Mouse (Mus musculus): ENCODE results near the gene Prtn3. TPM values are rescaled to one million over a fixed set of nuclear protein-coding genes. Genes with fewer than 3 reads are reported as not detected.

Prtn3 gene
- polyA plus RNA-seq, 1 experiment from 2014 or later: 131 TPM

GRCm38 (mm10) chr10:79843476-79843875 is 30.8 kb upstream of the Prtn3 start:
- Histone ChIP-seq H3K36me3 (replicated peaks) (no peaks in the 10 kb centered on the region), H3K4me3 (replicated peaks) (no peak overlapping the region), H3K9ac (no peak overlapping the region), H3K4me2 (no peak overlapping the region), H3K27ac (replicated peaks) (no peak overlapping the region), H3K9me3 (replicated peaks) (no peaks in the 10 kb centered on the region), H3K4me1 (replicated peaks) (peaks cover 10% of the 10 kb centered on the region; the same call in 1 of the 2 replicates), H3K27me3 (0 out of 2 replicates have a peak, but pooled peaks cover 6% of the 10 kb centered on the region)
- ATAC-seq (ENCODE audit: insufficient read depth): no peak
- WGBS (ENCODE audit: insufficient replicate concordance): 70% methylated on average over 6 of the region's 6 CpGs

- H3K36me3 ChIP-seq (replicated peaks): no peaks in the 10 kb centered on the region
- H3K27ac ChIP-seq (replicated peaks): no peak overlapping the region
- H3K4me1 ChIP-seq (replicated peaks): peaks cover 16% of the 10 kb centered on the region
- no peaks in the 10 kb centered on the region for H3K9me3 ChIP-seq (replicated peaks)
- no peak overlapping the region for H3K4me2 ChIP-seq
- no peak for ATAC-seq (ENCODE audit: insufficient read depth)
- H3K9ac ChIP-seq: no peak overlapping the region
- 48% methylated on average over 5 of the region's 5 CpGs for WGBS (ENCODE audit: insufficient replicate concordance)
- 0 out of 2 replicates have a peak, but pooled peaks cover 3% of the 10 kb centered on the region for H3K27me3 ChIP-seq
- H3K4me3 ChIP-seq (replicated peaks): no peak overlapping the region
Measured at GRCm38 (mm10) chr10:79846553-79846952, 27.7 kb upstream of the Prtn3 start.

- H3K4me1 ChIP-seq (replicated peaks): peaks cover 41% of the 10 kb centered on the region
- 0 out of 2 replicates have a peak, but pooled peaks cover 3% of the 10 kb centered on the region for H3K27me3 ChIP-seq
- WGBS (ENCODE audit: insufficient replicate concordance): 38% methylated on average over 8 of the region's 8 CpGs
- H3K9ac ChIP-seq: no peak overlapping the region
- no peak overlapping the region for H3K4me2 ChIP-seq
- no peak overlapping the region for H3K27ac ChIP-seq (replicated peaks)
- H3K9me3 ChIP-seq (replicated peaks): no peaks in the 10 kb centered on the region
- no peak for ATAC-seq (ENCODE audit: insufficient read depth)
- no peak overlapping the region for H3K4me3 ChIP-seq (replicated peaks)
- H3K36me3 ChIP-seq (replicated peaks): no peaks in the 10 kb centered on the region
Measured at GRCm38 (mm10) chr10:79849941-79850628, 24.2 kb upstream of the Prtn3 start.

- H3K4me2 ChIP-seq: peak overlapping the region; percentile 98
- no peak overlapping the region; the same call in 1 of the 2 replicates for H3K9ac ChIP-seq
Measured at GRCm38 (mm10) chr10:79851653-79852052, 22.6 kb upstream of the Prtn3 start.

GRCm38 (mm10) chr10:79852107-79852789 is 22.0 kb upstream of the Prtn3 start:
- H3K27ac ChIP-seq (replicated peaks): peak overlapping the region; percentile 95
- H3K4me1 ChIP-seq (replicated peaks): peaks cover 60% of the 10 kb centered on the region
- no peaks in the 10 kb centered on the region for H3K9me3 ChIP-seq (replicated peaks)
- 36% methylated on average over 9 of the region's 9 CpGs for WGBS (ENCODE audit: insufficient replicate concordance)
- peaks cover 11% of the 10 kb centered on the region for H3K36me3 ChIP-seq (replicated peaks)
- H3K4me2 ChIP-seq: peak overlapping the region; percentile 98
- H3K9ac ChIP-seq: peak overlapping the region; percentile 64
- H3K27me3 ChIP-seq: 0 out of 2 replicates have a peak, but pooled peaks cover 3% of the 10 kb centered on the region
- no peak overlapping the region; the same call in 1 of the 2 replicates for H3K4me3 ChIP-seq (replicated peaks)
- ATAC-seq (ENCODE audit: insufficient read depth): no peak

More at GRCm38 (mm10) chr10:79851653-79852052, 22.6 kb upstream of the Prtn3 start:
- no peak overlapping the region for H3K4me3 ChIP-seq (replicated peaks)
- WGBS (ENCODE audit: insufficient replicate concordance): 54% methylated on average over 3 of the region's 3 CpGs
- 0 out of 2 replicates have a peak, but pooled peaks cover 3% of the 10 kb centered on the region for H3K27me3 ChIP-seq
- ATAC-seq (ENCODE audit: insufficient read depth): no peak
- peak overlapping the region; percentile 95 for H3K27ac ChIP-seq (replicated peaks)
- H3K4me1 ChIP-seq (replicated peaks): peaks cover 54% of the 10 kb centered on the region
- H3K36me3 ChIP-seq (replicated peaks): peaks cover 5% of the 10 kb centered on the region
- no peaks in the 10 kb centered on the region for H3K9me3 ChIP-seq (replicated peaks)

GRCm38 (mm10) chr10:79852827-79853226 is 21.4 kb upstream of the Prtn3 start:
- Histone ChIP-seq H3K4me1 (replicated peaks) (peaks cover 65% of the 10 kb centered on the region), H3K36me3 (replicated peaks) (peaks cover 17% of the 10 kb centered on the region), H3K9me3 (replicated peaks) (no peaks in the 10 kb centered on the region), H3K27me3 (0 out of 2 replicates have a peak, but pooled peaks cover 3% of the 10 kb centered on the region), H3K9ac (peak overlapping the region; percentile 64), H3K4me3 (replicated peaks) (peak overlapping the region; percentile 97), H3K27ac (replicated peaks) (peak overlapping the region; percentile 95), H3K4me2 (peak overlapping the region; percentile 98)
- no peak for ATAC-seq (ENCODE audit: insufficient read depth)
- 24% methylated on average over 8 of the region's 8 CpGs for WGBS (ENCODE audit: insufficient replicate concordance)

- H3K27me3 ChIP-seq: 0 out of 2 replicates have a peak, but pooled peaks cover 3% of the 10 kb centered on the region
- H3K4me1 ChIP-seq (replicated peaks): peaks cover 71% of the 10 kb centered on the region
- H3K4me3 ChIP-seq (replicated peaks): peak overlapping the region; percentile 97
- H3K9ac ChIP-seq: peak overlapping the region; percentile 64
- no peaks in the 10 kb centered on the region for H3K9me3 ChIP-seq (replicated peaks)
- 1% methylated on average over 15 of the region's 15 CpGs for WGBS (ENCODE audit: insufficient replicate concordance)
- no peak for ATAC-seq (ENCODE audit: insufficient read depth)
- peak overlapping the region; percentile 95 for H3K27ac ChIP-seq (replicated peaks)
- peak overlapping the region; percentile 98 for H3K4me2 ChIP-seq
- peaks cover 22% of the 10 kb centered on the region for H3K36me3 ChIP-seq (replicated peaks)
Measured at GRCm38 (mm10) chr10:79853392-79853791, 20.9 kb upstream of the Prtn3 start.

- H3K9me3 ChIP-seq (replicated peaks): no peaks in the 10 kb centered on the region
- H3K36me3 ChIP-seq (replicated peaks): peaks cover 30% of the 10 kb centered on the region
- H3K27ac ChIP-seq (replicated peaks): peak within 1 kb of the TSS; percentile 97
- H3K4me1 ChIP-seq (replicated peaks): peaks cover 75% of the 10 kb centered on the region
- peak within 1 kb of the TSS; percentile 97 for H3K4me3 ChIP-seq (replicated peaks)
- peak within 1 kb of the TSS; percentile 98 for H3K4me2 ChIP-seq
- H3K27me3 ChIP-seq: no peaks in the 10 kb centered on the region
- under 1% methylated on average over 75 of the region's 75 CpGs for WGBS (ENCODE audit: insufficient replicate concordance)
- ATAC-seq (ENCODE audit: insufficient read depth): peak; percentile 89
- H3K9ac ChIP-seq: peak within 1 kb of the TSS; percentile 93
Measured at GRCm38 (mm10) chr10:79853860-79854795, 20.1 kb upstream of the Prtn3 start, which contains the start of gene Ptbp1. Gene Ptbp1, plus strand, starts transcription at chr10:79854427.

GRCm38 (mm10) chr10:79854801-79855541 is 19.3 kb upstream of the Prtn3 start:
- peak; percentile 19 for ATAC-seq (ENCODE audit: insufficient read depth)
- WGBS (ENCODE audit: insufficient replicate concordance): under 1% methylated on average over 83 of the region's 83 CpGs
- H3K4me1 ChIP-seq (replicated peaks): peaks cover 78% of the 10 kb centered on the region

More at GRCm38 (mm10) chr10:79854801-79855541, 19.3 kb upstream of the Prtn3 start:
- Histone ChIP-seq H3K4me3 (replicated peaks) (peak overlapping the region; percentile 97), H3K27ac (replicated peaks) (peak overlapping the region; percentile 97), H3K36me3 (replicated peaks) (peaks cover 38% of the 10 kb centered on the region), H3K4me2 (peak overlapping the region; percentile 87), H3K9me3 (replicated peaks) (no peaks in the 10 kb centered on the region), H3K27me3 (no peaks in the 10 kb centered on the region), H3K9ac (peak overlapping the region; percentile 93)

All from liver, embryonic 15.5 days (tissue).